Mouse (Mus musculus) midbrain, postnatal 0 days (tissue): ENCODE data around the gene Pik3ca. TPM values are rescaled to one million over a fixed set of nuclear protein-coding genes. Genes with fewer than 3 reads are reported as not detected.

ENCODE experiments used
- ATAC-seq: fragments of 200-750 bp; cut with Nextera tagmentation; 2 replicates; pipeline ENCODE4 v1.8.0; 2017; ENCODE audit warnings: moderate number of reproducible peaks, mild to moderate bottlenecking, moderate TSS enrichment, moderate library complexity; ENCODE audit not compliant: low FRiP score
- DNase-seq: peaks from one replicate; pipeline ENCODE4 v3.0.0-alpha.2; 2015; ENCODE audit warnings: low spot score
- H3K27ac ChIP-seq: fragments of 300-500 bp; sonication (generic); 2 replicates; pipeline ENCODE4 v1.5.1; 2014; ENCODE audit warnings: low read depth, mild to moderate bottlenecking, low read length, mixed read lengths
- H3K27me3 ChIP-seq: fragments of 300-500 bp; sonication (generic); 2 replicates; pipeline ENCODE4 v1.6.1; 2014; ENCODE audit warnings: low read length, control low read depth, mixed read lengths; ENCODE audit not compliant: insufficient read depth
- H3K36me3 ChIP-seq: fragments of 300-500 bp; sonication (generic); 2 replicates; pipeline ENCODE4 v1.6.1; 2014; ENCODE audit warnings: low read length, control low read depth, mixed read lengths; ENCODE audit not compliant: insufficient read depth
- H3K4me1 ChIP-seq: fragments of 300-500 bp; sonication (generic); 2 replicates; pipeline ENCODE4 v1.6.1; 2014; ENCODE audit warnings: mild to moderate bottlenecking, control low read depth, antibody characterized with exemption, low read length, mixed read lengths; ENCODE audit not compliant: insufficient read depth
- H3K4me2 ChIP-seq: fragments of 300-500 bp; sonication (generic); 2 replicates; pipeline ENCODE4 v1.6.1; 2014; ENCODE audit warnings: low read depth, mild to moderate bottlenecking, low read length, mixed read lengths; ENCODE audit not compliant: poor library complexity, severe bottlenecking
- H3K4me3 ChIP-seq: fragments of 300-500 bp; sonication (generic); 2 replicates; pipeline ENCODE4 v1.5.1; 2014; ENCODE audit warnings: low read depth, mild to moderate bottlenecking, low read length, moderate library complexity
- H3K9ac ChIP-seq: fragments of 300-500 bp; sonication (generic); replicated peaks from 2 replicates; pipeline ENCODE4 v1.6.1; 2014; ENCODE audit warnings: mild to moderate bottlenecking, low read length, moderate library complexity, mixed read lengths; ENCODE audit not compliant: poor library complexity, severe bottlenecking
- H3K9me3 ChIP-seq: fragments of 300-500 bp; sonication (generic); 2 replicates; pipeline ENCODE4 v1.6.1; 2016; ENCODE audit warnings: low read length, control low read depth
- CTCF ChIP-seq: IDR thresholded peaks from 2 replicates; pipeline ENCODE4 v1.5.1; 2016; ENCODE audit warnings: antibody characterized with exemption, mild to moderate bottlenecking
- WGBS: fragments of 180-500 bp; shearing (Covaris S2); extraction: QIAGEN DNeasy Blood & Tissue Kit; methylation state at CpG from one replicate; pipeline ENCODE4 v1.1.7; 2014; 5-methylcytosine and 5-hydroxymethylcytosine counted together
- polyA plus RNA-seq: library from polyadenylated mRNA; unstranded; fragments of >200 nt; fragmentation: Nextera tagmentation; extraction: Ambion mirVana; gene quantifications from 2 replicates; pipeline ENCODE4 v1.2.1, GENCODE M21; 2015
- total RNA-seq: library from RNA; depleted of rRNA; stranded (reverse); fragments of >200 nt; gene quantifications from 2 replicates; pipeline ENCODE4 v1.2.3, GENCODE M21; 2014

Pik3ca gene
- total and polyA plus RNA-seq, 2 experiments from 2014 or later, result 10.2 to 43.3 TPM

GRCm38 (mm10) chr3:32365546-32366245 lies 31.8 kb upstream of the Pik3ca start, which contains the start of gene Zmat3:
Gene Zmat3, minus strand, starts transcription at chr3:32366014.
- ATAC-seq, result peak; percentile 85
- Histone ChIP-seq H3K27ac (peak within 1 kb of the TSS; percentile 92), H3K4me2 (peak within 1 kb of the TSS; percentile 78), H3K27me3 (no peaks in the 10 kb centered on the region), H3K4me1 (0 out of 2 replicates have a peak, but pooled peaks cover 4% of the 10 kb centered on the region), H3K9me3 (no peaks in the 10 kb centered on the region), H3K4me3 (peak within 1 kb of the TSS; percentile 77), H3K36me3 (no peaks in the 10 kb centered on the region), H3K9ac (peak within 1 kb of the TSS; percentile 88)
- DNase-seq, result peak; percentile 76
- 3% methylated on average over 27 of the region's 48 CpGs for WGBS
- TF ChIP-seq CTCF, result no peak

- Histone ChIP-seq H3K36me3 (no peaks in the 10 kb centered on the region), H3K9ac (peak overlapping the region; percentile 88), H3K4me2 (peak overlapping the region; percentile 78), H3K27ac (peak overlapping the region; percentile 92), H3K4me1 (0 out of 2 replicates have a peak, but pooled peaks cover 4% of the 10 kb centered on the region), H3K27me3 (no peaks in the 10 kb centered on the region), H3K4me3 (peak overlapping the region; percentile 77), H3K9me3 (no peaks in the 10 kb centered on the region)
- DNase-seq (peak; percentile 39), ATAC-seq (peak; percentile 47; the same call in 1 of the 2 replicates)
- WGBS, result 56% methylated on average over 17 of the region's 17 CpGs
- no peak for TF ChIP-seq CTCF
Observed at GRCm38 (mm10) chr3:32366246-32366734, 31.2 kb upstream of the Pik3ca start.

DNA sequence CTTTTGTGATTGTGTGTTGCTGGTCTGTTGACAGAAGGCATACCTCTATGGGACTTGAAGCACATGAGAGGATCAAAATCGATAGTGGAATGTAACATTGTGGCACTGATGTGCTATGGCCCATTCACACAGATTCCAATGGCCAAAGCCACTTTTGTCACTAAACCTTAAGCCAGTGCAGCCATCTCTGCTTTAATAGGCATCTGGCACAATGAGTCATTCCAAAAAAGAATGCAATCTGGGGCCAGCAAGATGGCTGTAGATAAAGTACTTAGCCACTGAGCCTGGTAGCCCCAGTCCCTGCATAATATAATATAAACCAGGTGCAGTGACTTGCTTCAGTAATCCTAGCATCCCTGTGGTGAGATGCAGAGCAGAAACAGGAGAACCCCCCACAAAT lies 30.0 kb upstream of the Pik3ca start:
- Histone ChIP-seq H3K9ac (no peak overlapping the region), H3K27me3 (no peaks in the 10 kb centered on the region)
- DNase-seq, result no peak

DNA sequence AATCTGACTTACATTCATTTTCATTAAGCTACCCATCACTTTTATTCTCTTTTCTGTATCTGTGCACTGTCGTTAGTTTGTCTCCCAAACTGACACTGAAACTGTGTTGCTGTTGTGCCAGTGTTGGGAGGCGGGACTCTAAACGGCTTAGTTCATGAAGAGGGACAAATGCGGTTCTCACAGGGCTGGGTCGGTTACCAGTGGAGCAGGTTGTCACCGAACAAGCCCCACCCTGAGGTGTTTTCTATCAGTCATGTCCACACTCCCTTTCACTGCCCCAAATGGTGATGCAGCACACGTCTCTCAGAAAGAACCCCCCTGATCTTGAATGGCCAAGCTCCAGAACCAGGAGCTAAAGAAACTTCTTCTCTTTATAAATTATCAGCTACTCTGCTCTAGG lies 25.5 kb upstream of the Pik3ca start:
- Histone ChIP-seq H3K4me3 (no peak overlapping the region), H3K9me3 (no peaks in the 10 kb centered on the region), H3K27me3 (no peaks in the 10 kb centered on the region), H3K27ac (no peak overlapping the region), H3K4me1 (no peaks in the 10 kb centered on the region), H3K4me2 (no peak overlapping the region), H3K36me3 (no peaks in the 10 kb centered on the region), H3K9ac (no peak overlapping the region)
- no peak for TF ChIP-seq CTCF
- 77% methylated on average over 7 of the region's 7 CpGs for WGBS
- no peak for DNase-seq
- ATAC-seq, result no peak

More for the DNA sequence above, 30.0 kb upstream of the Pik3ca start:
- no peak overlapping the region for H3K27ac ChIP-seq
- no peak for ATAC-seq
- H3K9me3 ChIP-seq, result no peaks in the 10 kb centered on the region
- H3K4me3 ChIP-seq, result no peak overlapping the region
- H3K4me2 ChIP-seq, result no peak overlapping the region
- H3K36me3 ChIP-seq, result no peaks in the 10 kb centered on the region
- WGBS, result 79% methylated on average over 1 of the region's 1 CpGs
- no peak for TF ChIP-seq CTCF
- 0 out of 2 replicates have a peak, but pooled peaks cover 4% of the 10 kb centered on the region for H3K4me1 ChIP-seq

- WGBS, result 89% methylated on average over 8 of the region's 8 CpGs
- Histone ChIP-seq H3K4me3 (no peak overlapping the region), H3K4me1 (no peaks in the 10 kb centered on the region), H3K27ac (no peak overlapping the region), H3K9me3 (no peaks in the 10 kb centered on the region), H3K36me3 (no peaks in the 10 kb centered on the region), H3K4me2 (no peak overlapping the region), H3K27me3 (no peaks in the 10 kb centered on the region), H3K9ac (no peak overlapping the region)
- no peak for TF ChIP-seq CTCF
- no peak for DNase-seq
- ATAC-seq, result no peak
Observed at GRCm38 (mm10) chr3:32372470-32372869, 25.0 kb upstream of the Pik3ca start.

GRCm38 (mm10) chr3:32373236-32373635 lies 24.2 kb upstream of the Pik3ca start:
- Histone ChIP-seq H3K4me1 (no peaks in the 10 kb centered on the region), H3K9me3 (no peaks in the 10 kb centered on the region), H3K4me3 (no peak overlapping the region), H3K27me3 (no peaks in the 10 kb centered on the region), H3K27ac (no peak overlapping the region), H3K36me3 (no peaks in the 10 kb centered on the region), H3K9ac (no peak overlapping the region), H3K4me2 (no peak overlapping the region)
- DNase-seq (no peak), ATAC-seq (no peak)
- no peak for TF ChIP-seq CTCF
- 91% methylated on average over 6 of the region's 6 CpGs for WGBS
